Mouse (Mus musculus) myocyte (in vitro differentiated cells): ENCODE results near the gene Coro1c. TPM values are rescaled to one million over a fixed set of nuclear protein-coding genes. Genes with fewer than 3 reads are reported as not detected.
"Not testable (repeated sequence)": the region's sequence is repeated elsewhere in the genome, so short reads cannot be mapped to it uniquely, and the experiment has no call there.

Experiments used
- H3K27me3 ChIP-seq: one replicate; pipeline ENCODE4 v1.6.1; 2011; ENCODE audit not compliant: control insufficient read depth, insufficient read depth, insufficient read length
- H3K36me3 ChIP-seq: one replicate; pipeline ENCODE4 v1.6.1; 2011; ENCODE audit not compliant: control insufficient read depth, insufficient read depth
- H3K4me2 ChIP-seq: one replicate; pipeline ENCODE4 v1.6.1; 2011; ENCODE audit warnings: low read depth, control low read depth
- H3K4me3 ChIP-seq: one replicate; pipeline ENCODE4 v1.5.1; 2011; ENCODE audit warnings: mild to moderate bottlenecking, control low read depth, moderate library complexity
- H3K79me2 ChIP-seq: one replicate; pipeline ENCODE4 v1.6.1; 2011; ENCODE audit not compliant: control insufficient read depth, insufficient read depth
- H3ac ChIP-seq: one replicate; pipeline ENCODE4 v1.6.1; 2011; ENCODE audit not compliant: control insufficient read depth, insufficient read length
- CEBPB ChIP-seq: IDR thresholded peaks from 2 replicates; pipeline ENCODE4 v1.6.1; 2011; ENCODE audit warnings: mild to moderate bottlenecking, moderate library complexity; ENCODE audit not compliant: poor library complexity, insufficient read depth, severe bottlenecking
- E2F4 ChIP-seq: IDR thresholded peaks from one replicate; pipeline ENCODE4 v1.6.1; 2011; ENCODE audit warnings: mild to moderate bottlenecking, control low read depth, moderate library complexity; ENCODE audit not compliant: insufficient read depth
- MAX ChIP-seq: IDR thresholded peaks from one replicate; pipeline ENCODE4 v1.6.1; 2011; ENCODE audit warnings: low read depth, mild to moderate bottlenecking, control low read depth
- MYOD1 ChIP-seq, 3 experiments: IDR thresholded peaks; one replicate each; pipeline ENCODE4 v1.6.1; 2011; ENCODE audit warnings: control low read depth in 2 of 3, low read depth in 2 of 3, mild to moderate bottlenecking in 2 of 3, moderate library complexity in 1 of 3; ENCODE audit not compliant: insufficient read length in 2 of 3, control insufficient read depth in 1 of 3
- MYOG ChIP-seq, 3 experiments: IDR thresholded peaks; one replicate each; pipeline ENCODE4 v1.6.1; 2011; ENCODE audit warnings: control low read depth in 2 of 3, low read depth in 2 of 3, mild to moderate bottlenecking in 2 of 3; ENCODE audit not compliant: insufficient read length in 2 of 3, control insufficient read depth in 1 of 3, insufficient read depth in 1 of 3
- POLR2A ChIP-seq: IDR thresholded peaks from one replicate; pipeline ENCODE4 v1.6.1; 2011; ENCODE audit warnings: low read depth, mild to moderate bottlenecking, control low read depth, moderate library complexity; ENCODE audit not compliant: insufficient read length
- POLR2AphosphoS2 ChIP-seq: IDR thresholded peaks from one replicate; pipeline ENCODE4 v1.6.1; 2011; ENCODE audit warnings: low read depth, control low read depth; ENCODE audit not compliant: insufficient read length
- REST ChIP-seq: IDR thresholded peaks from one replicate; pipeline ENCODE4 v1.6.1; 2011; ENCODE audit warnings: mild to moderate bottlenecking, control low read depth, moderate library complexity; ENCODE audit not compliant: insufficient read depth, insufficient read length
- SRF ChIP-seq: IDR thresholded peaks from one replicate; pipeline ENCODE4 v1.6.1; 2011; ENCODE audit warnings: low read depth; ENCODE audit not compliant: control insufficient read depth, insufficient read length
- TCF12 ChIP-seq: IDR thresholded peaks from one replicate; pipeline ENCODE4 v1.6.1; 2011; ENCODE audit warnings: mild to moderate bottlenecking, control low read depth; ENCODE audit not compliant: poor library complexity, insufficient read depth, severe bottlenecking
- TCF3 ChIP-seq: IDR thresholded peaks from one replicate; pipeline ENCODE4 v1.6.1; 2011; ENCODE audit warnings: low read depth, control low read depth; ENCODE audit not compliant: insufficient read length
- USF1 ChIP-seq: IDR thresholded peaks from one replicate; pipeline ENCODE4 v1.6.1; 2011; ENCODE audit warnings: low read depth, mild to moderate bottlenecking, control low read depth, moderate library complexity
- polyA plus RNA-seq: library from polyadenylated mRNA; unstranded; fragments of >200 nt; fragmentation: generic; extraction: Trizol; gene quantifications from one replicate; pipeline ENCODE4 v1.2.1, GENCODE M21; 2012; ENCODE audit warnings: missing spikeins

Gene Coro1c
- polyA plus RNA-seq, 1 experiment, result 58.9 TPM

DNA sequence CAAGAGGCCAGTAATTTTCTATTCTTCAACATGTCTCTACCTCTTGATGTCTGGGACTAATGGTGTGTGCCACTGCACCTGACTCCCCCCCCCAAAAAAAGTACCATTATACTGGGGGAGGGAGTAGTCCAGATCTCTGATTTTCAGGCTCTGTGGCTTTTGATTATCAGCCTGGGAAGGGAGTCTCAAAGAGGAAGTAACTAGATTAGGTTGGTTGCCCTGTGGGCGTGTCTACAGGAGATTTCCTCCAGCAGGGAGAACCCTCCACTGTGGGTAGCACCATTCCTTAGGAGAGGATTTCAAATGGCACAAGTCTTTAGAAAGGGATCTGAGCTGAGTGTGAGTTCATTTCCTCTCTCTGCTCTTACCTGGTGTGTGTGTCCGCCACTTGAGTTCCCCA lies 95.9 kb downstream of the Coro1c start:
- H3K36me3 ChIP-seq, result no peaks in the 10 kb centered on the region
- no peak for TF ChIP-seq E2F4
- TF ChIP-seq MYOG (IDR thresholded peaks at IDR 0.05; ENCODE audit: control insufficient read depth in 1 of 3, insufficient read depth in 1 of 3, insufficient read length in 2 of 3, low read depth in 2 of 3), result no peak
- TF ChIP-seq SRF, result no peak
- no peak for TF ChIP-seq TCF12
- no peak for TF ChIP-seq POLR2A
- TF ChIP-seq CEBPB, result no peak
- no peak for TF ChIP-seq POLR2AphosphoS2
- TF ChIP-seq REST, result no peak
- TF ChIP-seq MAX, result no peak
- TF ChIP-seq MYOD1 (IDR thresholded peaks at IDR 0.05; ENCODE audit: control insufficient read depth in 1 of 3, insufficient read length in 2 of 3, low read depth in 2 of 3), result no peak
- no peak for TF ChIP-seq USF1
- TF ChIP-seq TCF3, result no peak

DNA sequence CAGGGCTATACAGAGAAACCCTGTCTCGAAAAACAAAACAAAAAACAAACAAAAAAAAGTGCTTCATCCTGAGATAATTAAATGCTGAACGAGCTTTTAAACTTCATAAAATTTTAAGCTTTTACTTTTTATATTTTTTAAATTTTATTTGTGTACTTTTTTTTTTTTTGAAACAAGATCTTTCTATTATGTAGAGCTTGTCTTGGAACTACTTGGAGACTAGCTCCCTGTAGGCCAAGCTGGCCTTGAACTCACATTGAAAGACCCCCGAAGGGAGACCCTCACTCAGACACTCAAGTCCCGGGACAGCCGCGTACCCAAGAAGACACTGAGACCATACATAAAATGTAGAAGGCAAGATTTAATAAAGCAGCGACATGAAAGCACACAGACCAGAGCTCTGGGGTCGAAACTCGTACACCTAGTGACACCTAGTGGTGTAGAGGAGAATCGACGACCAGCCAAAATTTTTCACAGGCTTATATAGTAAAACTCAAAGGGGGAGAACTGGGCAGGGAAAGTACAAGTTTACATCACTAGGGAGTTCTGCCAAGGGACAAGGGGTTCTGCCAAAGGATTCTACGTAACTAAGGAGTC lies 96.6 kb downstream of the Coro1c start:
- not testable (repeated sequence) for H3K27me3 ChIP-seq, H3K36me3 ChIP-seq, H3ac ChIP-seq, H3K4me3 ChIP-seq, H3K79me2 ChIP-seq, H3K4me2 ChIP-seq

More for the DNA sequence above, 95.9 kb downstream of the Coro1c start:
- H3ac ChIP-seq, result no peak overlapping the region
- no peak overlapping the region for H3K4me3 ChIP-seq
- H3K79me2 ChIP-seq, result no peaks in the 10 kb centered on the region
- no peaks in the 10 kb centered on the region for H3K27me3 ChIP-seq
- no peak overlapping the region for H3K4me2 ChIP-seq

DNA sequence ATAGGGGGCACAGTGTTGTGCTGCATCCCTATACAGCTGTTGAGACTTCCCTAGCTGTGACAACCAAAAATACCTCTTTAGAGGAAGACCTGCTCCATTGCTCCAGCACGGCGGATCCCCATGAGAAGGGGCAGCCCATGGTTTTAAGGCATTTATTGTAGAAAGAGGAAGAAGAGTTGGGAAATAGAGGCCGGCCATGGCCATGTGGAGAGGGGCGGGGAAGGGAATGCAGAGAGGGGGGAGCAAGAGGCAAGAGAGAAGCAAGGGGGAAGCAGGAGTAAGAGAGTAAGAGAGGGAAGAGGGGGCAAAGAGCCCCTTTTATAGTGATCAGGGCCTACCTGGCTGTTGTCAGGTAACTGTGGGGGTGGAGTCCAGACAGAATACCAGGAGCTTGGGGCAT lies 98.4 kb downstream of the Coro1c start:
- Histone ChIP-seq H3ac (no peak overlapping the region), H3K36me3 (no peaks in the 10 kb centered on the region), H3K79me2 (no peaks in the 10 kb centered on the region), H3K4me2 (no peak overlapping the region), H3K4me3 (no peak overlapping the region), H3K27me3 (no peaks in the 10 kb centered on the region)
- no peak for TF ChIP-seq POLR2A
- no peak for TF ChIP-seq USF1
- no peak for TF ChIP-seq POLR2AphosphoS2
- no peak for TF ChIP-seq CEBPB
- no peak for TF ChIP-seq TCF12
- no peak for TF ChIP-seq SRF

DNA sequence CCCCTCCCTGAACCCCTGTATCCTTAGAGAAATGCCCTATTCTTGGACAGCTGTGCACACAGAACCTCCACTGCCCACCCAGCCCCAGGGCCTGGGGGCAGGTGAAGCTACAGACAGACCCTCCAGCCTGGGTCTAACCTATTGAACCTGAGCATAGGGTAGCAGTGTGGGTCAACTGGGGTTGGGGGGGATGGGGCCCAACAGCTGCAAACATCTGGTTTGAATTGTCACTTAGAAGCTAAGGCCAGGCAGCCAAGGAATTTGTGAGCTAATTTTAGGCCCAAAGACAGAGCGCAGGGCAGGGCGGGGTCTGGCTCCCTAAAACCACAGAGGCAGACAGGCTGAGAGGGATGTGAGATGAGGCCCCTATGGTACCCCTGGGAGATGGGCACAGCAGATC lies 100.4 kb downstream of the Coro1c start:
- no peak for TF ChIP-seq POLR2A
- peak in 2 of 3 experiments; percentile 61 to 76 for TF ChIP-seq MYOD1 (IDR thresholded peaks at IDR 0.05; ENCODE audit: control insufficient read depth in 1 of 3, insufficient read length in 2 of 3, low read depth in 2 of 3)
- no peak for TF ChIP-seq CEBPB
- no peak for TF ChIP-seq MYOG (IDR thresholded peaks at IDR 0.05; ENCODE audit: control insufficient read depth in 1 of 3, insufficient read depth in 1 of 3, insufficient read length in 2 of 3, low read depth in 2 of 3)
- TF ChIP-seq MAX, result no peak
- Histone ChIP-seq H3ac (no peak overlapping the region), H3K36me3 (no peaks in the 10 kb centered on the region), H3K4me3 (no peak overlapping the region), H3K27me3 (no peaks in the 10 kb centered on the region), H3K4me2 (no peak overlapping the region), H3K79me2 (no peaks in the 10 kb centered on the region)

DNA sequence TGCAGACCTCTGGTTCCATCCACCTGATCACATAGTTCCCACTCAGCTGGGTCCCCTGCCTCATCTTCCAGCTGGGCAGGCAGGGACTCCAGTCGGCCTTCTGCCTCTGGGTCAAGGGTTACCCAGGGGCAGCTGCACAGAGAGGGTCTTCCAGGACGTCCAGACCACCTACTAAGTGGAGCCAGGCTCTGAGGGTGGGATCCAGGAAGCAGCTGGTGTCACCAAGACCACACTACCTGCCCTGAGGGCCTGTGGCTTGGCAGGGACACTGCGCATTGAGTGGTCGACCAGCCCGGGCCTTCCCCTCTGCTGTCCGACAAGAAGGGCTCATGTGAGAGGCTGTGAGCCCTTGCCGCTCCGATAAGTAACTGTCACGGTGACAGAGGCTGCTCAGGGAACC lies 100.8 kb downstream of the Coro1c start:
- Histone ChIP-seq H3K79me2 (no peaks in the 10 kb centered on the region), H3K4me2 (no peak overlapping the region), H3K4me3 (no peak overlapping the region), H3K27me3 (no peaks in the 10 kb centered on the region), H3ac (no peak overlapping the region), H3K36me3 (no peaks in the 10 kb centered on the region)
- TF ChIP-seq MAX, result no peak
- TF ChIP-seq TCF3, result no peak
- no peak for TF ChIP-seq REST
- TF ChIP-seq TCF12, result no peak
- no peak for TF ChIP-seq USF1
- no peak for TF ChIP-seq POLR2AphosphoS2
- TF ChIP-seq POLR2A, result no peak
- TF ChIP-seq MYOD1 (IDR thresholded peaks at IDR 0.05; ENCODE audit: control insufficient read depth in 1 of 3, insufficient read length in 2 of 3, low read depth in 2 of 3), result no peak
- TF ChIP-seq E2F4, result no peak

DNA sequence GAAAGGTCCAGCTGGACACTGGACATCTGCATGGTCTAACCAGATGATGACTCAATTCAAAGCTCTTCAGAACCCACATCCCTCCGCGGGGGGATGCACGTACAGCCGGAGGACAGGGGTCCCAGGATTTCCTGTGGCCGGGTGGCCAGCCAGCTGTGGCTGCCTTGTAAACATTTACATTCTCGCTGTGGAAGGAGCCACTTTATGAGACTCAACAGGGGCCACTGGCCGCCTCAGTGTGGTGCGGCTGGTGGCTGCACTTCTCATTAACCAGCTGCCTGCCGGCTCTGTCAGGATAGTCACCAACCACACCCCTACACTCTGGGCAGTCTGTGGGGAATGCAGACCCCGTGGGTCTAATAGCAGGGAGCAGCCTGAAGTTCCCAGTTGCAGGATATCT lies 102.1 kb downstream of the Coro1c start:
- Histone ChIP-seq H3ac (no peak overlapping the region), H3K79me2 (no peaks in the 10 kb centered on the region), H3K4me2 (peak overlapping the region; percentile 42), H3K36me3 (no peaks in the 10 kb centered on the region), H3K4me3 (no peak overlapping the region), H3K27me3 (no peaks in the 10 kb centered on the region)
- peak in 1 of 3 experiments; percentile 9 for TF ChIP-seq MYOD1 (IDR thresholded peaks at IDR 0.05; ENCODE audit: control insufficient read depth in 1 of 3, insufficient read length in 2 of 3, low read depth in 2 of 3)
- TF ChIP-seq POLR2A, result no peak
